Mouse (Mus musculus) forebrain, embryonic 15.5 days (tissue): Measurements from ENCODE around the gene Txn2. TPM values are rescaled to one million over a fixed set of nuclear protein-coding genes. Genes with fewer than 3 reads are reported as not detected.
A peak's percentile ranks its signal among the peaks of the same experiment; 100 is the strongest.

Experiments
- ATAC-seq: fragments of 200-750 bp; cut with Nextera tagmentation; replicated peaks from 2 replicates; pipeline ENCODE4 v1.8.0; 2017; ENCODE audit warnings: mild to moderate bottlenecking, moderate TSS enrichment, moderate library complexity
- H3K27ac ChIP-seq: fragments of 300-500 bp; sonication (generic); replicated peaks from 2 replicates; pipeline ENCODE4 v1.5.1; 2015; ENCODE audit warnings: mild to moderate bottlenecking, inconsistent platforms
- H3K27me3 ChIP-seq: fragments of 300-500 bp; sonication (generic); 2 replicates; pipeline ENCODE4 v1.6.1; 2015; ENCODE audit warnings: inconsistent platforms
- H3K36me3 ChIP-seq: fragments of 300-500 bp; sonication (generic); 2 replicates; pipeline ENCODE4 v1.6.1; 2015; ENCODE audit warnings: mild to moderate bottlenecking, inconsistent platforms
- H3K4me1 ChIP-seq: fragments of 300-500 bp; sonication (generic); 2 replicates; pipeline ENCODE4 v1.6.1; 2015; ENCODE audit warnings: inconsistent platforms
- H3K4me2 ChIP-seq: fragments of 300-500 bp; sonication (generic); replicated peaks from 2 replicates; pipeline ENCODE4 v1.6.1; 2015; ENCODE audit warnings: mild to moderate bottlenecking, inconsistent platforms
- H3K4me3 ChIP-seq: fragments of 300-500 bp; sonication (generic); 2 replicates; pipeline ENCODE4 v1.5.1; 2015; ENCODE audit warnings: mild to moderate bottlenecking, inconsistent platforms
- H3K9ac ChIP-seq: fragments of 300-500 bp; sonication (generic); replicated peaks from 2 replicates; pipeline ENCODE4 v1.6.1; 2015; ENCODE audit warnings: mild to moderate bottlenecking, inconsistent platforms
- H3K9me3 ChIP-seq: fragments of 300-500 bp; sonication (generic); 2 replicates; pipeline ENCODE4 v1.6.1; 2016; ENCODE audit warnings: inconsistent platforms
- WGBS: fragments of 180-500 bp; shearing (Covaris S2); methylation state at CpG from one replicate; pipeline ENCODE4 v1.1.7; 2015; ENCODE audit warnings: mixed read lengths; 5-methylcytosine and 5-hydroxymethylcytosine counted together
- polyA plus RNA-seq: library from polyadenylated mRNA; unstranded; fragments of >200 nt; fragmentation: Nextera tagmentation; extraction: Ambion mirVana; gene quantifications from 2 replicates; pipeline ENCODE4 v1.2.1, GENCODE M21; 2015

Txn2 gene
- polyA plus RNA-seq, 1 experiment from 2014 or later: 230 TPM

GRCm38 (mm10) chr15:77904363-77904892, 24.4 kb downstream of the Txn2 start:
- peaks cover 7% of the 10 kb centered on the region; the same call in 1 of the 2 replicates for H3K27me3 ChIP-seq
- no peak overlapping the region for H3K4me3 ChIP-seq
- WGBS: 32% methylated on average over 12 of the region's 12 CpGs
- H3K4me1 ChIP-seq: peaks cover 9% of the 10 kb centered on the region
- H3K9me3 ChIP-seq: no peaks in the 10 kb centered on the region
- H3K27ac ChIP-seq: no peak overlapping the region
- ATAC-seq: no peak
- no peak overlapping the region for H3K4me2 ChIP-seq
- H3K9ac ChIP-seq: no peak overlapping the region
- H3K36me3 ChIP-seq: no peaks in the 10 kb centered on the region

- Histone ChIP-seq H3K36me3 (no peaks in the 10 kb centered on the region), H3K4me1 (peaks cover 9% of the 10 kb centered on the region), H3K4me2 (no peak overlapping the region), H3K27me3 (peaks cover 7% of the 10 kb centered on the region; the same call in 1 of the 2 replicates), H3K9me3 (no peaks in the 10 kb centered on the region), H3K27ac (peak overlapping the region; percentile 55), H3K9ac (no peak overlapping the region), H3K4me3 (no peak overlapping the region)
- WGBS: 46% methylated on average over 5 of the region's 5 CpGs
- ATAC-seq: 0 out of 2 replicates have a peak, but pooled peaks have one; percentile 23
Measured at GRCm38 (mm10) chr15:77903176-77903575, 25.6 kb downstream of the Txn2 start.

DNA sequence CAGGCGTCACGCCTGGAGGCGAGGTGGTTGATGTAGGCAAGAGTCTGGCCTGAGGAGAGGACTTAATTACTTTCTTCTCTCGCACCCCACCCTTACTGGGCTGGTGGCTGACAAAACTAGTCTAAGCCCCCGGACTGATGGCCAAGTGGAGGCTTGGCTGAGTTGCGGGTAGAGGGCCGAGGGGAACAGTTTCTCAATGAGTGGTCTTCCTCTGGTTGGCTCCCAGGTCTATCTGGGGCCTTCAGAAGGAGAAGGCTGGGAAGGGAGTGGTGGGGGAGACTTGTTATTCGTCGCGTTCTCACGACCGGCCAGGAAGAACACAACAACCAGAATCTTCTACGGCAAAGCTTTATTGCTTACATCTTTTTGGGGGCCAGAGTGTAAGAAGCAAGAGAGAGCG, 33.9 kb downstream of the Txn2 start:
- 89% methylated on average over 13 of the region's 14 CpGs for WGBS
- Histone ChIP-seq H3K9ac (no peak overlapping the region), H3K4me2 (no peak overlapping the region), H3K27me3 (no peaks in the 10 kb centered on the region), H3K4me1 (no peaks in the 10 kb centered on the region), H3K27ac (no peak overlapping the region), H3K4me3 (no peak overlapping the region), H3K36me3 (no peaks in the 10 kb centered on the region), H3K9me3 (no peaks in the 10 kb centered on the region)
- ATAC-seq: no peak

GRCm38 (mm10) chr15:77893292-77893691, 35.5 kb downstream of the Txn2 start:
- no peaks in the 10 kb centered on the region for H3K36me3 ChIP-seq
- no peak overlapping the region for H3K9ac ChIP-seq
- no peaks in the 10 kb centered on the region for H3K4me1 ChIP-seq
- H3K27ac ChIP-seq: no peak overlapping the region
- 79% methylated on average over 10 of the region's 10 CpGs for WGBS
- no peak for ATAC-seq
- no peaks in the 10 kb centered on the region for H3K9me3 ChIP-seq
- no peaks in the 10 kb centered on the region for H3K27me3 ChIP-seq
- H3K4me2 ChIP-seq: no peak overlapping the region
- H3K4me3 ChIP-seq: no peak overlapping the region

DNA sequence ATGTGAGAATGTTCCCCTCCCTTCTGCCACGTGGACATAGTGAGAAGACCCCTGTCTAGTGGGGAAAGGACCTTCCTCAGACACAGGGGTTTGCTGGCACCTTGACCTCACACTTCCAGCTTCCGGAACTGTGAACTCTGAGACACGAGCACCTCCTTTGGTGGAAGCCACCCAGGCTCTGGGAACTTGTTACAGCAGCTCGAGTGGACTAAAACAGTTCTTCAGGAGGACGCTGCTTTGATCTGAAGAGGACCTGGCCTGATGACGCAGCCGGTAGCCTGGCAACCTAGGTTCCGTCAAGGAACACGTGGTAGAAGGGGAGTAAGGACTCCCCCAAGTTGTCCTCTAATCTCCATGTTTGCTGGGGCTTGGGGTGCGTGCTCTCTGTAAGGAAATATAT, 36.4 kb downstream of the Txn2 start:
- Histone ChIP-seq H3K9me3 (no peaks in the 10 kb centered on the region), H3K9ac (no peak overlapping the region)
- 84% methylated on average over 10 of the region's 10 CpGs for WGBS

GRCm38 (mm10) chr15:77891766-77892165, 37.0 kb downstream of the Txn2 start:
- Histone ChIP-seq H3K4me1 (no peaks in the 10 kb centered on the region), H3K4me3 (no peak overlapping the region), H3K27ac (no peak overlapping the region), H3K4me2 (no peak overlapping the region), H3K36me3 (no peaks in the 10 kb centered on the region), H3K9me3 (no peaks in the 10 kb centered on the region), H3K27me3 (no peaks in the 10 kb centered on the region), H3K9ac (no peak overlapping the region)
- WGBS: 90% methylated on average over 8 of the region's 8 CpGs
- ATAC-seq: no peak

More for the DNA sequence above, 36.4 kb downstream of the Txn2 start:
- Histone ChIP-seq H3K36me3 (no peaks in the 10 kb centered on the region), H3K4me1 (no peaks in the 10 kb centered on the region), H3K4me2 (no peak overlapping the region), H3K27me3 (no peaks in the 10 kb centered on the region), H3K4me3 (no peak overlapping the region), H3K27ac (no peak overlapping the region)
- no peak for ATAC-seq

DNA sequence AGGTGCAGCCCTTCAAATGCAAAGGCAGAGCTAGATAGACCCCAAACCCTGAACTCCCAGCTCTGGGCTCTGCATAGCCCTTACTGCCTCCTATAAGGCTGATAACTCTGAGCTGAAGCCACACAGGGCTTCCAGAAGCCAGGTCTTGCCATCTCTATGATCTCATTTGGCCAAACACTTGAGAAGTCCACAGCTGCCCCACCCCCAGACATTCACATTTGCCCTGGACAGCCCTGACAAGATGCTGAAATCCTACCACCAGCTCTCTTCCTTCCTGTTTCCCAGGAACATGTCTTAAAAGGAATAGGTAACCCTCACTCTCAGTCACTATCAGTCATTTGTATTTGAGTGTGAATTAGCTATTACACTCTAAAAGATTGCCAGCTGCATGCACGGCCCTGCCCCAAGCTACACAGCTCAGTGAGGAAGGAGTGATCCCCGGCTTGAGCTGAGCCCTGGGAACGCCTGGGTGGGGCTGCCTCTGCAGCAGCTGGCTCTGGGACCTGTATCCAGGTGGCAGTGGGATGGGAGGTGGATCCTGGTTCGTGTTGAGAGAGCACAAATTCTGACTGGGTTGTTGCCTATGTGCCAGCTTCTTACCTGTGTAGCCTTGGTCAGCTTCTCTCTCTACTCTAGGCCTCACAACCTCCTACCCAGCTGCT, 38.9 kb downstream of the Txn2 start:
- no peak for ATAC-seq
- WGBS: 55% methylated on average over 4 of the region's 4 CpGs

GRCm38 (mm10) chr15:77888286-77888685, 40.5 kb downstream of the Txn2 start:
- Histone ChIP-seq H3K9ac (no peak overlapping the region), H3K27me3 (no peaks in the 10 kb centered on the region), H3K4me3 (no peak overlapping the region), H3K4me2 (no peak overlapping the region), H3K27ac (no peak overlapping the region), H3K4me1 (no peaks in the 10 kb centered on the region), H3K36me3 (no peaks in the 10 kb centered on the region), H3K9me3 (no peaks in the 10 kb centered on the region)
- ATAC-seq: no peak
- 58% methylated on average over 7 of the region's 7 CpGs for WGBS

More for the DNA sequence above, 38.9 kb downstream of the Txn2 start:
- H3K9me3 ChIP-seq: no peaks in the 10 kb centered on the region
- no peaks in the 10 kb centered on the region for H3K36me3 ChIP-seq
- H3K4me1 ChIP-seq: no peaks in the 10 kb centered on the region
- H3K4me3 ChIP-seq: no peak overlapping the region
- H3K4me2 ChIP-seq: no peak overlapping the region
- no peak overlapping the region for H3K9ac ChIP-seq
- no peaks in the 10 kb centered on the region for H3K27me3 ChIP-seq
- H3K27ac ChIP-seq: no peak overlapping the region

DNA sequence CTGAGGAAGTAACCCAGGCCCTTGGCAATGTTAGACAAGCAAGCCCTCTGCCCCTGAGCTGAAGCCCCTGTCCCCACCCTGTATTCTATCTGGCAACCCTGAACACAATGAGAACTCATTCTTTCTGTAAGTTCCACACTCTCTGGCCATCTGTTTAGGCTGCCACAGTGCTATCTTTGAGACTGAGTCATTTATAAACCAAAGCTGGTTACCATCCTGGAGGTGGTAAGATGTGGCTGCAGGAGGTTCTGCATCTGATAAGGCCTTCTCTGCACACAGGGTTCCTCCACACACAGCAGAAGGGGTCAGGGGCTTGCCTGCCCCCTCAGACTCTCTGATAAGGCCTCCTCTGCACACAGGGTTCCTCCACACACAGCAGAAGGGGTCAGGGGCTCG, 41.7 kb downstream of the Txn2 start:
- Histone ChIP-seq H3K4me3 (no peak overlapping the region), H3K9ac (no peak overlapping the region), H3K27ac (no peak overlapping the region), H3K4me1 (no peaks in the 10 kb centered on the region), H3K4me2 (no peak overlapping the region), H3K9me3 (no peaks in the 10 kb centered on the region), H3K36me3 (no peaks in the 10 kb centered on the region), H3K27me3 (no peaks in the 10 kb centered on the region)
- WGBS: 43% methylated on average over 1 of the region's 1 CpGs
- no peak for ATAC-seq

- no peak overlapping the region for H3K9ac ChIP-seq
- H3K9me3 ChIP-seq: no peaks in the 10 kb centered on the region
- H3K36me3 ChIP-seq: no peaks in the 10 kb centered on the region
- no peaks in the 10 kb centered on the region for H3K27me3 ChIP-seq
- 78% methylated on average over 5 of the region's 5 CpGs for WGBS
- no peak for ATAC-seq
- no peak overlapping the region for H3K4me2 ChIP-seq
- no peak overlapping the region for H3K27ac ChIP-seq
- no peak overlapping the region for H3K4me3 ChIP-seq
- no peaks in the 10 kb centered on the region for H3K4me1 ChIP-seq
Measured at GRCm38 (mm10) chr15:77886369-77887092, 42.3 kb downstream of the Txn2 start.

GRCm38 (mm10) chr15:77885945-77886344, 42.9 kb downstream of the Txn2 start:
- Histone ChIP-seq H3K4me3 (no peak overlapping the region), H3K4me2 (no peak overlapping the region), H3K9me3 (no peaks in the 10 kb centered on the region), H3K4me1 (no peaks in the 10 kb centered on the region), H3K27ac (no peak overlapping the region), H3K9ac (no peak overlapping the region), H3K27me3 (no peaks in the 10 kb centered on the region), H3K36me3 (no peaks in the 10 kb centered on the region)
- ATAC-seq: no peak
- WGBS: 74% methylated on average over 4 of the region's 4 CpGs

- ATAC-seq: no peak
- no peaks in the 10 kb centered on the region for H3K36me3 ChIP-seq
- no peak overlapping the region for H3K4me3 ChIP-seq
- H3K27me3 ChIP-seq: no peaks in the 10 kb centered on the region
- 81% methylated on average over 6 of the region's 6 CpGs for WGBS
- H3K9me3 ChIP-seq: no peaks in the 10 kb centered on the region
- H3K4me1 ChIP-seq: no peaks in the 10 kb centered on the region
- no peak overlapping the region for H3K4me2 ChIP-seq
- H3K27ac ChIP-seq: no peak overlapping the region
- H3K9ac ChIP-seq: no peak overlapping the region
Measured at GRCm38 (mm10) chr15:77885159-77885558, 43.6 kb downstream of the Txn2 start.
